Comparison of ENCODE assay signal across 11 mouse cellular contexts in genomic region chr3:30000260-30000659, GRCm38 (mm10).
"Had no signal": no experiment of that assay in that cellular context is flagged by ENCODE, and none has a peak within 500 bp of the region (broad histone marks: within the 10 kb centered on the region; RNA-seq: fewer than 3 reads in every experiment).

No protein-coding gene starts in this region.

- H3K4me3 ChIP-seq: midbrain, embryonic 12.5 days; stomach, embryonic 15.5 days had no signal

- DNase-seq: layer of hippocampus, postnatal 36 days; liver; lung, adult 2 months; right cerebral cortex, postnatal 14 days; thymus, postnatal 4 days had no signal

- H3K27me3 ChIP-seq: midbrain, embryonic 12.5 days; stomach, embryonic 15.5 days had no signal

- H3K27ac ChIP-seq: liver, embryonic 14.5 days; midbrain, embryonic 12.5 days; stomach, embryonic 15.5 days had no signal

- H3K9ac ChIP-seq: liver, embryonic 14.5 days; midbrain, embryonic 12.5 days; stomach, embryonic 15.5 days had no signal

- H3K9me3 ChIP-seq: midbrain, embryonic 12.5 days; stomach, embryonic 15.5 days had no signal

- H3K4me2 ChIP-seq: midbrain, embryonic 12.5 days; stomach, embryonic 15.5 days had no signal

- ATAC-seq: hindbrain, embryonic 16.5 days; inflammation-experienced regulatory T-cells, adult 6 months; intestine, postnatal 0 days had no signal
